Mouse (Mus musculus): ENCODE measurements at regions not wholly inside any gene's neighbourhood (a gene's known extent, or its start where the extent isn't known, plus 50 kb on each side); places are given as distances from the start of the nearest gene placed in this dataset.

DNA sequence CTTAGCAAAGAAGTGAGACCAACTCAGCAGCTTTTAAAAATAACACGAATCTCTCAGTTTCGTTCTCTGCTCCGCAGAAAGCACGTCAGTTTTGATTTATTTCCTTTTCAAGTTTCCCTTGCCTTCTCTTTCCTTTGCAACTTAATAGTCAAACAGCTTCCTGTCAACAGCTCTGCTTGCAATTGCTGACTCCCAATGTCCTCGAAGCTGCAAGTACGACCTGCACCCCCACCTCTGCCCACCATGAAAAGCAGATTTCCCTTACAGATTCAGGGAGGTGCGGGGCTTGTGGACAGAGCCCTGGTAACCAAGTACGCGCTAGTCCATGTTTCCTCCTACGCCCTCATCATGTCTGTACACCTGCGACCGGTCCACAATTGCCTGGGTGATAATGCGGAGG is 922.2 kb downstream of the 5730522E02Rik start:
- Histone ChIP-seq H3K27ac (ENCODE audit: insufficient read depth, low read length) (no peak overlapping the region), H3K4me3 (ENCODE audit: insufficient read depth, low read length) (no peak overlapping the region), H3K4me1 (ENCODE audit: control insufficient read depth, insufficient read depth, low read length) (no peaks in the 10 kb centered on the region)
- no peak for TF ChIP-seq POLR2A (IDR thresholded peaks at IDR 0.05; ENCODE audit: low read depth, low read length)
- TF ChIP-seq CTCF (IDR thresholded peaks at IDR 0.05; ENCODE audit: borderline replicate concordance, insufficient read depth, low read length), result no peak

DNA sequence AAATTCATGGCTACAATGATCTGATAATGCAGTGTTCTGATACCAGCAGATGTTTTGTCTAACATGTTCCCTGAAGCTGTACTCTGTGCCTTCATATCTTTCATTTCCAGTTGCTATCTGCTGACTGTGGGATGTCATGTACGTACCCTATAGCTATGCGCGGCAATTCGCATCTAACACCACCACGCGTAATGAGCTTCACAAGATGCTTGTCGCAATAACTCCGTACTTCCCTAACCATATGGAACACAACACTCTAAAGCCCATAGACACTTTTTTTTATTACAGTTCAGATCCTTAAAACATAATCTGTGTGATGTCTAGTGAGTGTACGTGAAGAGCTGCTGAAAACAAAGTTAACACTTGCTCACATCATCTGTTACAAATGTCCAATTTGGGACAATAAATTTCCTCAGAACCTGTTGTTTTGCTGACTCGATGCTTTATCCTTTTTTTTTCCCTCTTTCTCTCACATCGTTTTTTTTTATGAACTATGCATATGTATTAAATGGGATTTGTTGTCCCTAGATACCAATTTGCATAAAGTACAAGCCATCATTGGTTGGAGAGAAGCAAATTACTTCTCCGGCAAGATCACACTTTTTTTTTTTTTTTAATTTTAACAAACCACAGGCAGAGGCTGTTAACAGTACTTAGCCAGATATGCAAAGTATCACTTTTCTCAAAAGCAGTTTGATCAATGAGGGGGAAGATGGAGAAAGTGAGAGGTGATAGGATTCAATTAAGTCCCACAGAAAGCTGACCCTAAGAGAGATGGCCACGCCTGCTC is 922.9 kb downstream of the 5730522E02Rik start:
- Histone ChIP-seq H3K4me3 (ENCODE audit: insufficient read depth, low read length) (no peak overlapping the region), H3K4me1 (ENCODE audit: control insufficient read depth, insufficient read depth, low read length) (no peaks in the 10 kb centered on the region), H3K27ac (ENCODE audit: insufficient read depth, low read length) (no peak overlapping the region)
- TF ChIP-seq CTCF (IDR thresholded peaks at IDR 0.05; ENCODE audit: borderline replicate concordance, insufficient read depth, low read length) (no peak), POLR2A (IDR thresholded peaks at IDR 0.05; ENCODE audit: low read depth, low read length) (no peak)

DNA sequence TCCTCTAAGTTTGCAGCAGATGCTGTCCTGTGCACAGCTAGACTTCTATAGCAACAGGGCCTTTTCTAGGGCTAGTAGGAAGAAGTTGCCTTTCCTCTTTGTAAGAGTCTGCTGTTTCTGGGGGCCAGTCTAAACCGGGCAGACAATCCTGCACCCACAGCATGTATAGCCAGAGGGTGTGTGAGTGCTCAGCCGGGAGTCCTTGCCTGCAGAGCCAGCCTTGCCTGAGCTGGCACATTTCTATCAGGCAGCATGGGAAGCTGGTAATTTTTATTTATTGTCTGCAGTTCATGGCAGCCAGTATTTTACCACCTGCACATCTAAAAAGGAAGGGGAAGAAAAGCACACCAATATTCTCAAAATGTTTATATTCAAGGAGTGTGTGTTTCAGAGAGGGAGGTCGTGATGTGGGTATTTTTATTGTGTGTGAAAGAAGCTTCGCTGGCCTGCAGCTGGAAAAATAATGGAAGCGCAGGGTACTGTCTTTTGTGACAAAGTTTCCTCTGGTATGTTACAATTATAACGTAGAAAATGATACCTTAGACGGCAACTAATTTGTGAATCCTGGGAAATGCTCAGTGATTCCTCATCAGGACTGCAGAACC is 940.5 kb downstream of the 5730522E02Rik start:
- Histone ChIP-seq H3K4me1 (ENCODE audit: control insufficient read depth, insufficient read depth, low read length) (no peaks in the 10 kb centered on the region), H3K4me3 (ENCODE audit: insufficient read depth, low read length) (no peak overlapping the region), H3K27ac (ENCODE audit: insufficient read depth, low read length) (no peak overlapping the region)
- TF ChIP-seq POLR2A (IDR thresholded peaks at IDR 0.05; ENCODE audit: low read depth, low read length) (no peak), CTCF (IDR thresholded peaks at IDR 0.05; ENCODE audit: borderline replicate concordance, insufficient read depth, low read length) (no peak)

DNA sequence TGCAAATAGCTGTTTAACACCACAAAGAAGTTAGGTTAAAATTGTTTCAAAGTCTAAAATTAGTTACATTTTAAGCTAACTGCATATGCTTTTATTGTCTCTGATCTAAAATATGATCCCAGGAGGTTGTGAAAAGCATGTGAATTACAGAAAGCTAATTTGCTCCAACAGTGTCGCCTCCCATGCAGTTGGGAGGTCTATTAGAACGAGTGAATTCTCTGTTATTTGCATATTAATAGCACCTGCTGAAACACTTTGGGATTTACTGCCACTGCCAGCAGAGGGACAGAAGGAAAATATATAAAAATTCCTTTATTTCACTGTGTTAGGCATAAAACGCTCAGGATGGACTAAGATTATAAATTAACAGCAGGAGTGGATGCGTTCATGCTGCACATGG is 947.7 kb downstream of the 5730522E02Rik start:
- TF ChIP-seq CTCF (IDR thresholded peaks at IDR 0.05; ENCODE audit: borderline replicate concordance, insufficient read depth, low read length) (no peak), POLR2A (IDR thresholded peaks at IDR 0.05; ENCODE audit: low read depth, low read length) (no peak)
- no peak overlapping the region for H3K4me3 ChIP-seq (ENCODE audit: insufficient read depth, low read length)
- no peaks in the 10 kb centered on the region for H3K4me1 ChIP-seq (ENCODE audit: control insufficient read depth, insufficient read depth, low read length)
- H3K27ac ChIP-seq (ENCODE audit: insufficient read depth, low read length), result no peak overlapping the region

DNA sequence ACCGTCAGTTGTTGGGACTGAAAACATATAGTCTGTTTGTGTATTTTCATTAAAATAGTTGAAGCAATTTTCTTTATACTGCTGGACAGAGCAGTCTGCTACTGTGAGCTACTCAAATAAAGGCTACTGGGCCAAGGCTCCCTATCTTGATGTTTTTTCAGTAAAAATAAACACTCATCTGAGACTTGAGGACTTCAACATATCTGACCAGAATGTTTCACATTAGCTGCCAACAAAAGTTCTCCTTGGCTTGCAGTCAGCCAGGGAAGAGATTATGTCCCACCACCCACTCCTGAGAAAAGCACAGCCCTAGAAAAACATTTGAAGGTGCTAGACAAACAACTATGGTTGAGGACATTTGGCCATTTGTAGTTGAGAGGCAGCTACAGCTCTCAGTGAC is 950.9 kb downstream of the 5730522E02Rik start:
- TF ChIP-seq POLR2A (IDR thresholded peaks at IDR 0.05; ENCODE audit: low read depth, low read length), result no peak
- TF ChIP-seq CTCF (IDR thresholded peaks at IDR 0.05; ENCODE audit: borderline replicate concordance, insufficient read depth, low read length), result no peak
- H3K4me3 ChIP-seq (ENCODE audit: insufficient read depth, low read length), result no peak overlapping the region
- no peak overlapping the region for H3K27ac ChIP-seq (ENCODE audit: insufficient read depth, low read length)
- H3K4me1 ChIP-seq (ENCODE audit: control insufficient read depth, insufficient read depth, low read length), result no peaks in the 10 kb centered on the region

- TF ChIP-seq CTCF (IDR thresholded peaks at IDR 0.05; ENCODE audit: borderline replicate concordance, insufficient read depth, low read length), result no peak
- TF ChIP-seq POLR2A (IDR thresholded peaks at IDR 0.05; ENCODE audit: low read depth, low read length), result no peak
- H3K4me3 ChIP-seq (ENCODE audit: insufficient read depth, low read length), result no peak overlapping the region
- no peak overlapping the region for H3K27ac ChIP-seq (ENCODE audit: insufficient read depth, low read length)
- H3K4me1 ChIP-seq (ENCODE audit: control insufficient read depth, insufficient read depth, low read length), result no peaks in the 10 kb centered on the region
Observed at GRCm38 (mm10) chr11:25233360-25233890, 977.1 kb downstream of the 5730522E02Rik start.
